Mouse (Mus musculus): ENCODE measurements around the gene Csmd2. TPM values are rescaled to one million over a fixed set of nuclear protein-coding genes. Genes with fewer than 3 reads are reported as not detected.
"Not testable (repeated sequence)": the region's sequence is repeated elsewhere in the genome, so short reads cannot be mapped to it uniquely, and the experiment has no call there.

Csmd2 gene
- polyA plus RNA-seq, 1 experiment from 2014 or later: 0.05 TPM

DNA sequence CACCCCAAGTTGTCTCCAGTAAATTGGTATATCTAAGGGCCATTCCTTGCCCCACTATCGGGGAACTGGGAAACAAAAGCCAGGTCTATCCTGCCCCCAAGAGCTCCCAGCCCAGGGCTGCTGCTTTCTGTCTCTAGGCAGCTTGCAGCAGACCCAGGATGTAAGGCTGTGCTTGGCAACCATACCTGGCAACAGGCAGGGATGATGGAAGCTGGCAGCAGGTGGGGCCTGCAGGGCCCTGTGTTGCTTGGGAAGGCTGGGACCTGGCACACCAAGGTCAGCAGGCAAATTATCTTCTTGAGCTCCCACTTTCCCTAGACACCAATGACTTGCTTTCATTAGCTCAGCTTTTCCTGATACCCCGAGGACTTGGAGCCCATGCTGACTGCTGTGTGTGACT, 31.8 kb downstream of the Csmd2 start:
- H3K36me3 ChIP-seq (ENCODE audit: control insufficient read depth, insufficient read depth): no peaks in the 10 kb centered on the region
- no peaks in the 10 kb centered on the region for H3K4me1 ChIP-seq (ENCODE audit: control insufficient read depth, insufficient read depth, low read length)
- WGBS: 68% methylated on average over 2 of the region's 2 CpGs
- H3K4me2 ChIP-seq (ENCODE audit: low read depth, low read length): no peak overlapping the region
- H3K27me3 ChIP-seq (ENCODE audit: control insufficient read depth, insufficient read depth, low read length): peaks cover 2% of the 10 kb centered on the region; the same call in 1 of the 2 replicates
- no peak for ATAC-seq (replicated peaks; ENCODE audit: extremely low read depth, insufficient read depth, low FRiP score)
- no peaks in the 10 kb centered on the region for H3K9me3 ChIP-seq (replicated peaks; ENCODE audit: control insufficient read depth, low read length)
- H3K4me3 ChIP-seq (ENCODE audit: low read length): no peak overlapping the region
- H3K27ac ChIP-seq (ENCODE audit: low read length): no peak overlapping the region
- no peak overlapping the region for H3K9ac ChIP-seq (ENCODE audit: low read length)

DNA sequence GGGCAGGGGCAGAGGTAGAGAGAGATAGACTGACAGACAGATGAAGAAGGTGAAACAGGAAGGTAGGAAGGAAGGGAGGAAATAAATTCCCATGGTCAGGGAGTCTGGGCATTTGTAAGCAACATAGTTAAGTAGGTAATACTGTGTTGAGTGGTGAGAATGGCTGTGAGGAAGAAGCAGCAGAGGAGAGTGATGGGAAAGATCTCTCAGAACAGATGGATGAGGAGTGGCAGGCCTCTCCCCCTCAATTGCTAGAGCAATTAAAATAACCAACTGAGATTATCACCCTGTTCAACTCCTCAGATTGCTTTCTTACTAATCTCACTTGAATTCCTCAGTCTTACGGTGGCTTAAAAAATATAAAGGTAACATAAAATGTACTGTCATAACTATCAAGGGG, 40.6 kb downstream of the Csmd2 start:
- H3K4me3 ChIP-seq (ENCODE audit: low read length): no peak overlapping the region
- H3K36me3 ChIP-seq (ENCODE audit: control insufficient read depth, insufficient read depth): no peaks in the 10 kb centered on the region
- no peak overlapping the region for H3K4me2 ChIP-seq (ENCODE audit: low read depth, low read length)
- ATAC-seq (replicated peaks; ENCODE audit: extremely low read depth, insufficient read depth, low FRiP score): no peak
- no peak overlapping the region for H3K27ac ChIP-seq (ENCODE audit: low read length)
- no peaks in the 10 kb centered on the region for H3K4me1 ChIP-seq (ENCODE audit: control insufficient read depth, insufficient read depth, low read length)
- H3K27me3 ChIP-seq (ENCODE audit: control insufficient read depth, insufficient read depth, low read length): no peaks in the 10 kb centered on the region
- 81% methylated on average over 1 of the region's 1 CpGs for WGBS
- H3K9ac ChIP-seq (ENCODE audit: low read length): no peak overlapping the region
- H3K9me3 ChIP-seq (replicated peaks; ENCODE audit: control insufficient read depth, low read length): no peaks in the 10 kb centered on the region

DNA sequence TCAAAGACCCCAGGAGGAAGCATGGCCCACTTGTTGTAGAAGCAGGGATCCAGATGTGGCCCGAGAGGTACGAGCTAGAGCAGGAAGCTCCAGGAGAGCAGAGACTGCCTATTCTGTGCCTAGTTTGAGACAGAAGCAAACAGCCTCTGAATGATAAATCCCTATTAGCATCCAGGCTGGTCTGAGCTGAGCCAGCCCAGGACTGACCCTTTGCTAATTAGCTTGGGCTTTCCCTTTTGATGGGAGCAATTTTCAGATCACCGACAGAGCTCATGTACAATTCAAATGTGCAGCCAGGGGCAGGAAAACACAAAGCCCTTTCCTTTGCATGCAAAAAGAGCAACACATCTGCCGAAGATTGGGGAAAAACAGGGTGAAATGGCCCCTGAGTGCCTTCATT, 54.2 kb downstream of the Csmd2 start:
- 68% methylated on average over 4 of the region's 4 CpGs for WGBS
- Histone ChIP-seq H3K36me3 (ENCODE audit: control insufficient read depth, insufficient read depth) (no peaks in the 10 kb centered on the region), H3K4me1 (ENCODE audit: control insufficient read depth, insufficient read depth, low read length) (no peaks in the 10 kb centered on the region), H3K4me2 (ENCODE audit: low read depth, low read length) (no peak overlapping the region), H3K27me3 (ENCODE audit: control insufficient read depth, insufficient read depth, low read length) (no peaks in the 10 kb centered on the region), H3K9me3 (replicated peaks; ENCODE audit: control insufficient read depth, low read length) (no peaks in the 10 kb centered on the region), H3K27ac (ENCODE audit: low read length) (no peak overlapping the region), H3K9ac (ENCODE audit: low read length) (no peak overlapping the region), H3K4me3 (ENCODE audit: low read length) (no peak overlapping the region)
- no peak for ATAC-seq (replicated peaks; ENCODE audit: extremely low read depth, insufficient read depth, low FRiP score)

DNA sequence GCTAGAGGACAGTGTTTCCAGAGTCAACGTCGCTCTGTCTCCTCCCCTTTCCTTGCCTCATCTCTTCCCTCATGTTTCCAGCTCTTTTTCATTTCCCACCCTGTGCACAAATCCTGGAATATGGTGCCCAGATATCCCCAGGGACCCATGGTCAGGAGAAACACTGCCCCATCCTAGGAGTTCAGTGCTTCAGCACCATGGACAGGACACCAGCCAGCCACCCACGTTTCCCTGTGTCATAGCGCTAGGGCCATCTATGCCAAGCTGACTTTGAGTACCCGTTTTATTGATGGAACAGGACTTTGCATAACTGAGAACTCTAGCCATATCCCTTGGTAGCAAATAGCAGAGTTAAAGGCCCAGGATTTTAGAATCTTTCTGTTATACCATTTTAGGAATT, 55.0 kb downstream of the Csmd2 start:
- H3K27me3 ChIP-seq (ENCODE audit: control insufficient read depth, insufficient read depth, low read length): no peaks in the 10 kb centered on the region
- no peak overlapping the region for H3K27ac ChIP-seq (ENCODE audit: low read length)
- no peak overlapping the region for H3K4me3 ChIP-seq (ENCODE audit: low read length)
- H3K9me3 ChIP-seq (replicated peaks; ENCODE audit: control insufficient read depth, low read length): no peaks in the 10 kb centered on the region
- ATAC-seq (replicated peaks; ENCODE audit: extremely low read depth, insufficient read depth, low FRiP score): no peak
- H3K4me1 ChIP-seq (ENCODE audit: control insufficient read depth, insufficient read depth, low read length): no peaks in the 10 kb centered on the region
- WGBS: 31% methylated on average over 5 of the region's 5 CpGs
- H3K4me2 ChIP-seq (ENCODE audit: low read depth, low read length): no peak overlapping the region
- no peak overlapping the region for H3K9ac ChIP-seq (ENCODE audit: low read length)
- no peaks in the 10 kb centered on the region for H3K36me3 ChIP-seq (ENCODE audit: control insufficient read depth, insufficient read depth)

DNA sequence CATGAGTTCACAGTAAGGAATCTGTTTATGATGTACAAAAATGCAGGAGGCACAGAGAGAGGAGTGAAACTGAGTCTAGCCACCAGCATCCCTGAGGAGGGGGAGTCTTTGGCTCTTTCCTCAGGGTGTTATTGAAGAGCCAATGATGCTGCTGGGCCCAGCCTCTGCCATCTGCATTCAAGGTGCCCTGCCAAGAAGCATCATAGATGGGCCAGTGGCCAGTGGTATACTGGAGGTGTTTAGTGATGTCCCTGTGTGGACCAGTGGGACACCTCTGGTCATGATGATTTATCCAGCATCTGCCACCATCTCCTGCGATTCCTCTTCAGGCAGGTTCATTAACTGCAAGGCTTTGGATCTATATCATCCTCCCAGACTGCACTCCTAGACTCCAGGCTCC, 61.1 kb downstream of the Csmd2 start:
- no peaks in the 10 kb centered on the region for H3K4me1 ChIP-seq (ENCODE audit: control insufficient read depth, insufficient read depth, low read length)
- H3K36me3 ChIP-seq (ENCODE audit: control insufficient read depth, insufficient read depth): no peaks in the 10 kb centered on the region
- H3K9ac ChIP-seq (ENCODE audit: low read length): no peak overlapping the region
- ATAC-seq (replicated peaks; ENCODE audit: extremely low read depth, insufficient read depth, low FRiP score): no peak
- no peak overlapping the region for H3K4me3 ChIP-seq (ENCODE audit: low read length)
- H3K9me3 ChIP-seq (replicated peaks; ENCODE audit: control insufficient read depth, low read length): no peaks in the 10 kb centered on the region
- no peak overlapping the region for H3K4me2 ChIP-seq (ENCODE audit: low read depth, low read length)
- H3K27me3 ChIP-seq (ENCODE audit: control insufficient read depth, insufficient read depth, low read length): no peaks in the 10 kb centered on the region
- no peak overlapping the region for H3K27ac ChIP-seq (ENCODE audit: low read length)
- WGBS: 67% methylated on average over 1 of the region's 1 CpGs

DNA sequence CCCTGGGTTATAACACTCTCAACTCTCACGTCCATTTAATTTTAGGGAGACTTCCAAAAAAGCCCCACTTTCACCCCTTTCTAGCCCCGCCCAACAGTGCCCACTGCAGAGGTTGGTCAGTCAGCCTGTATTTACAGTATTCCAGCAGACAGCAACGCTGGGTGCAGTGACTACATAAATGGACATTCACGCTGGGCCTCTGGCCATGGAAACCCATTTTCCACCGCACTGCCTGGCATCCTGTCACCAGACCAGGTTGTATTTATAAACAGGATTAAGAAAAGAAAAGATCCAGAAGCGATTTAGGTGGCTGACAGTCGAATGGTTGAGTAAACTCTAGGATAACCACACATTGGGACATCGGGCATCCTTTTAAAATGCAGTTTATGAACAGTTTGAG, 65.0 kb downstream of the Csmd2 start:
- no peak for ATAC-seq (replicated peaks; ENCODE audit: extremely low read depth, insufficient read depth, low FRiP score)
- H3K27ac ChIP-seq (ENCODE audit: low read length): no peak overlapping the region
- no peak overlapping the region for H3K4me2 ChIP-seq (ENCODE audit: low read depth, low read length)
- 69% methylated on average over 8 of the region's 8 CpGs for WGBS
- no peaks in the 10 kb centered on the region for H3K4me1 ChIP-seq (ENCODE audit: control insufficient read depth, insufficient read depth, low read length)
- H3K4me3 ChIP-seq (ENCODE audit: low read length): no peak overlapping the region
- no peaks in the 10 kb centered on the region for H3K27me3 ChIP-seq (ENCODE audit: control insufficient read depth, insufficient read depth, low read length)
- no peak overlapping the region for H3K9ac ChIP-seq (ENCODE audit: low read length)
- H3K36me3 ChIP-seq (ENCODE audit: control insufficient read depth, insufficient read depth): no peaks in the 10 kb centered on the region
- no peaks in the 10 kb centered on the region for H3K9me3 ChIP-seq (replicated peaks; ENCODE audit: control insufficient read depth, low read length)

DNA sequence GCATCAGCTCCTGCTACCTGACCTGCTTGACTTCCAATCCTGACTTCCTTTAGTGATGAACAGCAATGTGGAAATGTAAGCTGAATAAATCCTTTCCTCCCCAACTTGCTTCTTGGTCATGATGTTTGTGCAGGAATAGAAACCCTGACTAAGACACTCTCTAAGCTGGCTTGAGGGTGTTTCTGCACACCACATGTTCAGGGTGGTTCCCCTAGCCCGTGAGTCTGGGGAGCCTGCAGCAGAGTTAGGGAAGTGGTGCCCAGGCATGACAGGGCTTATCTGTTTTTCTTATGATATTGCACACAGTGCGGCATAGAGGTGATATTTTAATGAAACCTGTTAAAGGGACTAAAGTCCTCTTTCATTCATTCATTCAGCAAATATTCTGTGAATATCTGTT, 73.6 kb downstream of the Csmd2 start:
- H3K27me3 ChIP-seq (ENCODE audit: control insufficient read depth, insufficient read depth, low read length); H3K4me2 ChIP-seq (ENCODE audit: low read depth, low read length); H3K9ac ChIP-seq (ENCODE audit: low read length); H3K4me3 ChIP-seq (ENCODE audit: low read length); H3K27ac ChIP-seq (ENCODE audit: low read length); H3K36me3 ChIP-seq (ENCODE audit: control insufficient read depth, insufficient read depth); H3K9me3 ChIP-seq (replicated peaks; ENCODE audit: control insufficient read depth, low read length); H3K4me1 ChIP-seq (ENCODE audit: control insufficient read depth, insufficient read depth, low read length); ATAC-seq (replicated peaks; ENCODE audit: extremely low read depth, insufficient read depth, low FRiP score): not testable (repeated sequence)
- 52% methylated on average over 2 of the region's 2 CpGs for WGBS

DNA sequence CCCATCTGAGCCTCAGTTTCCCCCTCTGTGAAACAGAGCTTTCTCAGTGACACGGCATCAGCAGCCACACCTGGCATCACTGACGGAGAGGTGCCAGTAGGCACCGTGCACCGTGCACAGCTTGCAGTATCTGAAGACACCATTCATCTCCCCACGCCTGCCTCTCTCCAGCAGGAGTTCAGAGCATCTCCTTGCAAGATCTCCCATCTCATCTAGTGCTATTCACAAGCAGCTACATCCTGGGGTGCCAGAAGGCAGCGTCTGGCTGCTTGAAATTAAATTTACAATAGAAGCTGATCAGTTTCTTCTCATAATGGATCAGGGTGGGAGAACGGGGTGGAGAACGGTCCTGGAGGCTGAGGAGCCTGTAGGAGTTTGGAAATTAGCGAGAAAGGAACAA, 79.5 kb downstream of the Csmd2 start:
- Histone ChIP-seq H3K27ac (ENCODE audit: low read length) (no peak overlapping the region), H3K9ac (ENCODE audit: low read length) (no peak overlapping the region), H3K36me3 (ENCODE audit: control insufficient read depth, insufficient read depth) (no peaks in the 10 kb centered on the region), H3K4me3 (ENCODE audit: low read length) (no peak overlapping the region), H3K4me1 (ENCODE audit: control insufficient read depth, insufficient read depth, low read length) (no peaks in the 10 kb centered on the region), H3K27me3 (ENCODE audit: control insufficient read depth, insufficient read depth, low read length) (no peaks in the 10 kb centered on the region), H3K4me2 (ENCODE audit: low read depth, low read length) (no peak overlapping the region), H3K9me3 (replicated peaks; ENCODE audit: control insufficient read depth, low read length) (no peaks in the 10 kb centered on the region)
- 80% methylated on average over 9 of the region's 9 CpGs for WGBS
- ATAC-seq (replicated peaks; ENCODE audit: extremely low read depth, insufficient read depth, low FRiP score): no peak

DNA sequence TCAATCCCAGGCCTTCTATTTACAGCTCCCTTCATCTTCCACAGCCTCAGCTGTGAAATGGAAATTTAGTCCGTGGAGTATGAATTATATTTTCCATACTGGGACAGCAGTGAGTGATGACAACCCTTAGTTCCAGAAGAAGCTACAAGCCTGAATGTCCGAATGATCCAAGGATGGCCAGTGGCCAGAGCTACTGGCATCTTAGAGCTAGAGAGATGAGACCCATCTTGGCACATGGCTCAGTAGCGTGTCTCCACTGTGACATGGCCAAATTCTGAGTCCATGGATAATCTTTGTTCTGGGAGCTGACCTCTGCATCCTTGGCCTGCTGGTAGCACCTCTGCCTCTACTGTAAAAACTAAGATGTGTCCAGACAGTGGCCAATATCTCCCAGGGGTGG, 96.8 kb downstream of the Csmd2 start:
- Histone ChIP-seq H3K27ac (ENCODE audit: low read length) (no peak overlapping the region), H3K36me3 (ENCODE audit: control insufficient read depth, insufficient read depth) (no peaks in the 10 kb centered on the region), H3K4me2 (ENCODE audit: low read depth, low read length) (no peak overlapping the region), H3K4me3 (ENCODE audit: low read length) (no peak overlapping the region), H3K9ac (ENCODE audit: low read length) (no peak overlapping the region), H3K9me3 (replicated peaks; ENCODE audit: control insufficient read depth, low read length) (no peaks in the 10 kb centered on the region), H3K4me1 (ENCODE audit: control insufficient read depth, insufficient read depth, low read length) (no peaks in the 10 kb centered on the region; the same call in 1 of the 2 replicates), H3K27me3 (ENCODE audit: control insufficient read depth, insufficient read depth, low read length) (no peaks in the 10 kb centered on the region)
- ATAC-seq (replicated peaks; ENCODE audit: extremely low read depth, insufficient read depth, low FRiP score): no peak
- 87% methylated on average over 3 of the region's 3 CpGs for WGBS

DNA sequence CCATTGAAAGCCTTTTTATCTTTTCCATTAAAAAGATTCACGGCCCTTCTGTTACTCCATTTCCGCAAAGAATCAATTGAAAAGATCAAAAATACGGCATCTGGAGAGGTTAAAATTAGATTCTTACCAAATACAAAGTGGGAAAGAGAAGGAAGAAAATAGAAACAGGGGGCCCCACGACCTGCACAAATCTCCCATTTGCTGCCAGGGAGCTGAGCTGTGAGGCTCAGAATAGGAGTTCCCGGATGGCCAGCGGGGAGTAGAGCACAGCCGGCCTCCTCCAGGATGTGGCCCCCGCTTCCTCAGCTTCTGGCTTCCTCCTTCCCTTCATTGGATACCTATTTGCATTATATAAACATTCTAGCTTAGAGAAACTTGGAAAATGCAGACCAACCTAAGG, 97.4 kb downstream of the Csmd2 start:
- Histone ChIP-seq H3K36me3 (ENCODE audit: control insufficient read depth, insufficient read depth) (no peaks in the 10 kb centered on the region), H3K27ac (ENCODE audit: low read length) (no peak overlapping the region), H3K9me3 (replicated peaks; ENCODE audit: control insufficient read depth, low read length) (no peaks in the 10 kb centered on the region), H3K4me2 (ENCODE audit: low read depth, low read length) (no peak overlapping the region), H3K9ac (ENCODE audit: low read length) (no peak overlapping the region), H3K27me3 (ENCODE audit: control insufficient read depth, insufficient read depth, low read length) (no peaks in the 10 kb centered on the region), H3K4me3 (ENCODE audit: low read length) (no peak overlapping the region), H3K4me1 (ENCODE audit: control insufficient read depth, insufficient read depth, low read length) (no peaks in the 10 kb centered on the region; the same call in 1 of the 2 replicates)
- ATAC-seq (replicated peaks; ENCODE audit: extremely low read depth, insufficient read depth, low FRiP score): no peak
- WGBS: 59% methylated on average over 8 of the region's 8 CpGs

All from heart, embryonic 16.5 days (tissue).